Mouse (Mus musculus) forebrain, embryonic 15.5 days (tissue): ENCODE data around the gene Il22. TPM values are rescaled to one million over a fixed set of nuclear protein-coding genes. Genes with fewer than 3 reads are reported as not detected.
"Not testable (repeated sequence)": the region's sequence is repeated elsewhere in the genome, so short reads cannot be mapped to it uniquely, and the experiment has no call there.

Experiments used
- ATAC-seq: fragments of 200-750 bp; cut with Nextera tagmentation; replicated peaks from 2 replicates; pipeline ENCODE4 v1.8.0; 2017; ENCODE audit warnings: mild to moderate bottlenecking, moderate TSS enrichment, moderate library complexity
- H3K27ac ChIP-seq: fragments of 300-500 bp; sonication (generic); replicated peaks from 2 replicates; pipeline ENCODE4 v1.5.1; 2015; ENCODE audit warnings: mild to moderate bottlenecking, inconsistent platforms
- H3K27me3 ChIP-seq: fragments of 300-500 bp; sonication (generic); 2 replicates; pipeline ENCODE4 v1.6.1; 2015; ENCODE audit warnings: inconsistent platforms
- H3K36me3 ChIP-seq: fragments of 300-500 bp; sonication (generic); 2 replicates; pipeline ENCODE4 v1.6.1; 2015; ENCODE audit warnings: mild to moderate bottlenecking, inconsistent platforms
- H3K4me1 ChIP-seq: fragments of 300-500 bp; sonication (generic); 2 replicates; pipeline ENCODE4 v1.6.1; 2015; ENCODE audit warnings: inconsistent platforms
- H3K4me2 ChIP-seq: fragments of 300-500 bp; sonication (generic); replicated peaks from 2 replicates; pipeline ENCODE4 v1.6.1; 2015; ENCODE audit warnings: mild to moderate bottlenecking, inconsistent platforms
- H3K4me3 ChIP-seq: fragments of 300-500 bp; sonication (generic); 2 replicates; pipeline ENCODE4 v1.5.1; 2015; ENCODE audit warnings: mild to moderate bottlenecking, inconsistent platforms
- H3K9ac ChIP-seq: fragments of 300-500 bp; sonication (generic); replicated peaks from 2 replicates; pipeline ENCODE4 v1.6.1; 2015; ENCODE audit warnings: mild to moderate bottlenecking, inconsistent platforms
- H3K9me3 ChIP-seq: fragments of 300-500 bp; sonication (generic); 2 replicates; pipeline ENCODE4 v1.6.1; 2016; ENCODE audit warnings: inconsistent platforms
- WGBS: fragments of 180-500 bp; shearing (Covaris S2); methylation state at CpG from one replicate; pipeline ENCODE4 v1.1.7; 2015; ENCODE audit warnings: mixed read lengths; 5-methylcytosine and 5-hydroxymethylcytosine counted together
- polyA plus RNA-seq: library from polyadenylated mRNA; unstranded; fragments of >200 nt; fragmentation: Nextera tagmentation; extraction: Ambion mirVana; gene quantifications from 2 replicates; pipeline ENCODE4 v1.2.1, GENCODE M21; 2015

The Il22 gene
- polyA plus RNA-seq, 1 experiment from 2014 or later: not detected

DNA sequence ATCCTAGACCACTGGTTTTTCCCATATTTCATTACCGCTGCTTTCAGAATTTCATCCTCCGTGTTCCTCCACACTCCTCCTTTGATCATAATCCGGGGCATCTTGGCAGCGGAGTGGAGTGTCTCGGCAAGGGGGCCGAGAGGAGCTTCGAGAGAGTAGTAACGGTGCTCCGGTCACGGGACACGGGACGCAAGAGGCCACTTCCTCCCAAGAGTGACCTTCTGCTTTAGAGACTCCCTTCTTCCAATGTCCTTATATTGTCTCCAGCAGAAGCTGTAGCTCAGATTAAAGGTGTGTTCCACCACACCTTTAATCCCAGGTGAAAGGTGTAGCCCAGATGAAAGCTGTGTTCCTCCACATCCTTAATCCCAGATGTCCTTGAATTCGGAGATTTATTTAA, 35.9 kb downstream of the Il22 start, which contains the start of gene Gm32717:
TSS of gene Gm32717 (minus strand) at position 101 of the 400 bp plus-strand sequence.
- H3K4me1 ChIP-seq: not testable (repeated sequence)

DNA sequence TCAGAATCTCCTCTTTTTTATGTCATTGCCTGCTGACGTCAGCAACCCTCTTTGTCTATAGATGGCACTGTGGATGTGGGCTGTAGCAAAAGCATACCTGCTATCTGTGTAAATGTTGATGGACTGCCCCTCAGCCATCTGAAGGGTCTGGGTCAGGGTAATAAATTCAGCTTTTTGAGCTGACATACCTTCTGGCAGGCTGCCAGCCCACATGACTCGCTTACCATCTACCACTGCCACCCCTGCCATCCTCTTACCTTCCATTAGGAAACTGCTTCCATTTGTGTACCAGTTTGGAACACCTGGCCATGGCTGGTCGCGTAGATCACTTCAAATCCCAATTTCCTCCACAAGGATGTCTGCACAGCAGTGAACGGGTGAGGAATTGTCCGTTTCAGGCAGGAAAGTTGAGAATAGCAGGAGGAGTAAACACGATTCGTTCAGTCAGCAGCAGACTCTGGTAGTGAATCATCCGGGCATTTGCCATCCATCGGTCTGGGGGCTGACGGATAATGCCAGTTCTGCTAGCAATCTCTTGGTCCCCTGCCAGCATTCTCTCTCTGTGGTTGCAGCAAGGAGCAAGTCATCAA, 44.4 kb downstream of the Il22 start:
- H3K4me1 ChIP-seq, H3K4me3 ChIP-seq, H3K9me3 ChIP-seq, H3K27me3 ChIP-seq, H3K36me3 ChIP-seq, H3K9ac ChIP-seq, ATAC-seq, H3K4me2 ChIP-seq, H3K27ac ChIP-seq: not testable (repeated sequence)
- 59% methylated on average over 11 of the region's 11 CpGs for WGBS

More for the DNA sequence above, 35.9 kb downstream of the Il22 start, which contains the start of gene Gm32717:
- H3K9me3 ChIP-seq, H3K27ac ChIP-seq, H3K36me3 ChIP-seq, H3K4me3 ChIP-seq, ATAC-seq, H3K27me3 ChIP-seq, H3K4me2 ChIP-seq, H3K9ac ChIP-seq: not testable (repeated sequence)
- WGBS: no CpG with 5 or more reads among the region's 13 CpGs

DNA sequence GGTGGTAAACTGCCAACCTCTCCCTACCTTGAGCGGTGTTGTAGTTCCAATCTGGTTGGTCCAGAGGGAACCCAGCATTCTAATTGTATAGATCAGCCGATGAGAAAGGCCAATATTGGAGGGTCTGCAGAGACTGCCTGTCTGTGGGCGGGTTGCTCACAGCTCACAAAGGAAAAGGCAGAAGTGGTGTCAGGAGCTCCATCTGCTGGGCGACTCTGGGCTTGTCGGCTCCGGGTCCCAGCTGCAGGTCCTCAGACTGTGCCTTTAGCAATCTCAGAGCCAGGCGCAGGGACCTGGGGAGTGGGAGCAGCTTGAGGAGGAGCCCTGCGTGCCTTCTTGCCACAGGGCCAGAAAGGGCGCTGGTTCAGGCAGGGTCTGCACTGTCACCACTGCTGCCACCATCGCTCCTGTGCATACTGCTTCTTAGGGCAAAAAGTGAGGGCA, 46.1 kb downstream of the Il22 start:
- H3K4me2 ChIP-seq: no peak overlapping the region
- no peak overlapping the region for H3K4me3 ChIP-seq
- ATAC-seq: peak; percentile 76
- peaks cover 10% of the 10 kb centered on the region; the same call in 1 of the 2 replicates for H3K4me1 ChIP-seq
- no peak overlapping the region for H3K27ac ChIP-seq
- H3K9ac ChIP-seq: no peak overlapping the region
- no peaks in the 10 kb centered on the region for H3K36me3 ChIP-seq
- WGBS: 37% methylated on average over 10 of the region's 10 CpGs
- H3K27me3 ChIP-seq: no peaks in the 10 kb centered on the region
- H3K9me3 ChIP-seq: no peaks in the 10 kb centered on the region

DNA sequence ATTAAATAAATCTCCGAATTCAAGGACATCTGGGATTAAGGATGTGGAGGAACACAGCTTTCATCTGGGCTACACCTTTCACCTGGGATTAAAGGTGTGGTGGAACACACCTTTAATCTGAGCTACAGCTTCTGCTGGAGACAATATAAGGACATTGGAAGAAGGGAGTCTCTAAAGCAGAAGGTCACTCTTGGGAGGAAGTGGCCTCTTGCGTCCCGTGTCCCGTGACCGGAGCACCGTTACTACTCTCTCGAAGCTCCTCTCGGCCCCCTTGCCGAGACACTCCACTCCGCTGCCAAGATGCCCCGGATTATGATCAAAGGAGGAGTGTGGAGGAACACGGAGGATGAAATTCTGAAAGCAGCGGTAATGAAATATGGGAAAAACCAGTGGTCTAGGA, 53.6 kb downstream of the Il22 start, which contains the start of gene Gm32802:
TSS of gene Gm32802 (plus strand) at position 301 of the 400 bp plus-strand sequence.
- ATAC-seq, H3K36me3 ChIP-seq, H3K27me3 ChIP-seq, H3K4me1 ChIP-seq, H3K9ac ChIP-seq, H3K9me3 ChIP-seq, H3K27ac ChIP-seq, H3K4me2 ChIP-seq, H3K4me3 ChIP-seq: not testable (repeated sequence)
- WGBS: no CpG with 5 or more reads among the region's 13 CpGs

Other genes with a start within 250 kb of the Il22 start
- 38.7 and 42.8 TPM in 2 replicates for gene Mdm1, start 63.1 kb upstream of the Il22 start, polyA plus RNA-seq
- gene Gm32717, start 35.8 kb downstream of the Il22 start, polyA plus RNA-seq: 0.18 and 0.20 TPM in 2 replicates
- gene Gm32802, start 53.7 kb downstream of the Il22 start, polyA plus RNA-seq: 0.18 and 0.20 TPM in 2 replicates
- not detected in 2 replicates for gene Iltifb, start 90.1 kb downstream of the Il22 start, polyA plus RNA-seq
- gene Gm9040, start 122.0 kb downstream of the Il22 start, polyA plus RNA-seq: not detected in 2 replicates
- gene Gm9044, start 127.5 kb downstream of the Il22 start, polyA plus RNA-seq: not detected in 2 replicates
- not detected in 2 replicates for gene Gm9045, start 132.9 kb downstream of the Il22 start, polyA plus RNA-seq
- gene Gm9046, start 138.3 kb downstream of the Il22 start, polyA plus RNA-seq: not detected in 2 replicates
- 0.08 TPM in 1 of 2 replicates, not detected in the other for gene Gm9048, start 143.7 kb downstream of the Il22 start, polyA plus RNA-seq
- not detected in 2 replicates for gene Gm9049, start 149.2 kb downstream of the Il22 start, polyA plus RNA-seq
- gene Ifng, start 236.1 kb downstream of the Il22 start, polyA plus RNA-seq: not detected in 2 replicates